Mouse (Mus musculus): Measurements from ENCODE around the gene Tmem131l.
"Not testable (repeated sequence)": the region's sequence is repeated elsewhere in the genome, so short reads cannot be mapped to it uniquely, and the experiment has no call there.

The Tmem131l gene

GRCm38 (mm10) chr3:83905161-83905560, 134.8 kb downstream of the Tmem131l start:
- DNase-seq (ENCODE audit: low read depth): no peak

GRCm38 (mm10) chr3:83904176-83904958, 135.6 kb downstream of the Tmem131l start:
- DNase-seq (ENCODE audit: low read depth): no peak

GRCm38 (mm10) chr3:83902943-83903342, 137.0 kb downstream of the Tmem131l start:
- DNase-seq (ENCODE audit: low read depth): no peak

DNA sequence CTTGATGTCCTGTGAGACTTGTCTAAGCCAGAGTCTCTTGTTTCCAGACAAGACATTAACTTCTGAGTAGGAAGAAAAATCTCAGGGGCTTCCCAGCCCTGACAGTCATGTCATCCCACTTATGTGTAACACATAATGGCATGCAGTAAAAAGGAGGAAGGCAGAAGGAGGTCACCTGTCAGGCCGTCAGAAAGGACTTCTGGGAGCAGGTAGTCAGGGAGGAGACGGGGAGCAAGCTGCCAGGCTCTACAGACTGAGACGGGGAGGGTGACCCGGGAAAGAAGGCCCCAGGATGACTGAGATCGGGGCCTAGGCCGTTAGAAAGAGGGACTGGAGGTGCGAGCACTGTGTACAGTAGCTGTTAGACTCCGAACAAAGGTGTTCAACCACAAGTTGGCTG, 137.5 kb downstream of the Tmem131l start:
- DNase-seq (ENCODE audit: low read depth): no peak

DNA sequence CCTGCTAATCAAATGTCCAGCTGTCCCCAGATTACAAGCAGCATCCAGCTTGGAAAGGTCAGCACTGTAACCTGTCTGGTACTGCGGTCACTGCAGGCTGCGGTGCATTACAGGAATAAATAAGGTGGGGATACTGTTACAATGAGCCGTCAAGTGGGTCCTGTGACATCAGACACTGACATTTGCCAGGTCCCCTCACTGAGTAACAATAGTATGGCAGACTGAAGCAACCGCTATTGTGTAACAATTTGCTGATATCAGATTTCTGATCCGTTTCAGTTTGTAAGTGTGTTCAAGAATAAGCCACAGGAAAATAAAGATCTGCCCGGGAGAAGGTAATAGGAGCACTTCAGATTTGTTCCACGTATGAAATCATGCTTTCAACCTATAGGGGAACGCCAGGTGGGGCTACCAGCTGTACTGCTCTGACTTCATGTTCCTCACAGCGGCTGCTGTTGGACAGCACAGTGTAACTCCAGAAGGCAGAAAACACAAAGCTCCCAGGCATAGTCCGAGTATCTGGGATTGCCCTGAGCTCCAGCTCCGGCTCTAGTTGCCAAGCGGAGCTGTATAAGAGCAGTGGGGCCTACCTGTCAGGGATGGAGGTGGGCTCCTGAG, 139.1 kb downstream of the Tmem131l start:
- peak; percentile 44 for DNase-seq (ENCODE audit: low read depth)

- DNase-seq (ENCODE audit: low read depth): peak; percentile 40
Measured at GRCm38 (mm10) chr3:83899556-83899955, 140.4 kb downstream of the Tmem131l start.

GRCm38 (mm10) chr3:83898246-83898645, 141.7 kb downstream of the Tmem131l start:
- DNase-seq (ENCODE audit: low read depth): no peak

DNA sequence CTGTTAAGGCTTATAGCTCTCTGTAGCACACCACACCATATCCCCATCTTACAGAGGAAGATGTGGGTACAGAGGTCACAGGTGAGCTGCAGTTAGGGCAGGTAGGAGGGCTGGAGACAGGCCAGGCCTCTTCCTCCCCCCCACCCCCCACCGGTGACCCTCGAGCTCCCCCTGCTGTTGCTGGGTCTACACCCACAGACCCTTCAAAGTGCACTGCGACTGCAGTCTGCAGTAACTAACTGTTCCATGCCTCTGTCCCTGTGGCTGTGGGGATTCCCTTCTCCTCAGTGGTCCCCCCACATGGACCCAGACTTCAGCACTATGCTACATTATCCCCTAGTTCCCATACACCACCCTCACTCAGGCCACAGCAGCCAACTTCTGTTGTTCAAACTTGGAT, 144.2 kb downstream of the Tmem131l start:
- DNase-seq (ENCODE audit: low read depth): no peak

DNA sequence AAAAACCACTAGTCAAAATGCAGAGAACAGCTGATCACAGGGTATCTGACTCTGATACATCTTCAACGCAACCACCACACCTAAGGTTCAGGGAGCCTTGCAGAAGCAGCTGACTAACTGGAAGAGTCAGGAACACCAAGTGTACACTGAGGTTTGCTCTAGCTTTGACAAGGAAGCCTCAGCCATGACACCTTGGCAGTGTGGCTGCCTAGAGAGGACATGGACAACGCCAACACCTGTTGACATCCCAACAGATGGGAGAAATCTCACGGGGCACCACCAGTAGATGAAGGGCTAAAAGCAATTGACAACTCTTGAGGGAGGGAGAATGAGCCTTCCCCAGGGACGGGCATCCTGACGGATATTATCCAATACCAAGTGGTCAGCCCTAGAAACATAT, 144.9 kb downstream of the Tmem131l start:
- DNase-seq (ENCODE audit: low read depth): no peak

GRCm38 (mm10) chr3:83885163-83885562, 154.8 kb downstream of the Tmem131l start:
- peak; percentile 74 for DNase-seq (ENCODE audit: low read depth)

DNA sequence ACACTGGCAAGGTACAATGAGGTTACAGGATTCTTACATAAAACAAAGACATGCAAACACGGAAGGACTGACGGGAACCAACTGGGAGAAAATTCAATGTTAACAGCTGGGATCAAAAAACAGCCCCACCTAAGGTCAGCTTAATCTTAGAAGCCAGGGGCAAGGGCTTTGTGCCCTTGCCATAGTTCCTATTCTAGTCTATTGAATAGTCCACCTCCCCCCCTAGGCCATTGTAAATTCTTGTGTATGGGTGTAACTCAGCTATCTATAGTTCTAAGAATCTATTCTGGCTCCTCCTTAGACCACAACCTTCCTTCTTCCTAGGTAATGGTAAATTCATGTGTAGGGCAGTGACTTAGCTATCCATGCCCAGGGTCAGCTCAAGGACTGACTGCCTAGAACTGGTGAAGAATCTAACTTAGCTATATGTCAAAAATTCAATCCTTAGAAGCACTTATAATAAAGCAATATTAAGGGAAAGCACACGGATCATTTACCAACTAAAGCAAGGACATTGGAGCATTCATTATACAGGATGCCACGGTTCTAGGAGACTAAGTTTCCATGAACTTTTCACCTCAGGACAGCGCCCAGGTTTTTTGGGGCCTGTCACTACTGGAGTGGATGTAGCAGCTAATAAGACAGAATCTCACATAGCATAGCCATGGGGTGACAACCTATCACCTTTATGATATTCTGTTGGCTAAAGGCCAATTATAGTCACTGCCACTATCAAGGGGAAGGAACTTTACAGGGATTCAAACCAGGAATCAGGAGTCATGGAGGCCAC, 160.5 kb downstream of the Tmem131l start:
- not testable (repeated sequence) for DNase-seq (ENCODE audit: low read depth)

DNA sequence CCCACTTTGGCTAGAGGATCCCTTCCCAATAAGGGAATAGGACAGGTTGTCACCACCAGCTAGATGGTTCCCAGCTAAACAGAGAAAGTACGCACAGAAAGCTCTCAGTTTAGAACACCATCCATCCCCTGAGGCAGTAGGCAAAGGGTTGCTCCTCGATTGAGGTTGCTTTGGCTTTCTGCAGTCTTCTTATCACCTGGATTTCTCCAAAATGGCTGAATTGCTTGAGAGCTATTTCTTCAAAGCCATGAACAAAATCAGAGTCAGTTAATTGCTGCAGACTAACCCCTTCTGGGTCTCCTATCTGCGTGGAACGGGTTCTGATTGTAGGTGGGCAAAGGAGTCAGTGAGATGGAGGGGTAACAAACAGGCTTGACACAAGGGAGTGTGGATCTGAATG, 161.2 kb downstream of the Tmem131l start:
- no peak for DNase-seq (ENCODE audit: low read depth)

GRCm38 (mm10) chr3:83876299-83876698, 163.7 kb downstream of the Tmem131l start:
- DNase-seq (ENCODE audit: low read depth): no peak

DNA sequence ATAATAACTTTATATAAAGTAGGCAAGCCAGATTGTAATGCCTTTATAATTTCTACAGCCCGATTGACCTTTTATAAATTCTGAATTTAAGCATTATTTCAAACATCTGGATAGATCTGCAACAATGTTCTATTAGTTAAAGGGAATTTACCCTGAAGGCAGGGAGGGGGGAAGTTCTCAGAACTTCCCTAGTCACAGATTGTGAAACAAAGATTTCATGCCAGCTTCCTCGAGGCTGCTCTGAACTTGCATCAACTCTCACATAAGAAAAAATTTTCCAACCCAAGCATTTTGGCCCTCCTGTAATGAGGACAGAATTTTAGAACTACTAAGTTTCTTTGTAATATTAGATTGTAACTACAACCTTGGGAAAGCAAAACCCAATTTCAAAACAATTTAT, 164.9 kb downstream of the Tmem131l start:
- peak; percentile 18 for DNase-seq (ENCODE audit: low read depth)

DNA sequence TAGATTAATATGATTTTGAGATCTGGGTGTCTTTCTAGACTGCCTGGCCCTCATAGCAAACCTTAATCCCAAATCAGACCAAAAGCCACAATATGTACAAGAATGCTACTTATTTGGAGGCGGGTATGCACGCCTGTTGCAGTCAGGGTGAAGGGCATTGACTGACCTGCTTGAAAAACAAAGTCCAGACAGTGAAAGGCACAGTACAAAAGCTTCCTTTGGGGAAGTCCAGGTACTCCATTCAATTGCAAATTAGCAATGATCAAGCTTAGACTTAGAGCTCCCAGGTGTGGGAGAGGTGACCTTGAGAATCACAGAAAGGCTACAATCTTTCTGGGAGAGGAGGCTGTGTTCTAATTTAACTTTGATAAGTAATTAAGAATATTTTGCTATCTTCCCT, 167.1 kb downstream of the Tmem131l start:
- DNase-seq (ENCODE audit: low read depth): not testable (repeated sequence)

DNA sequence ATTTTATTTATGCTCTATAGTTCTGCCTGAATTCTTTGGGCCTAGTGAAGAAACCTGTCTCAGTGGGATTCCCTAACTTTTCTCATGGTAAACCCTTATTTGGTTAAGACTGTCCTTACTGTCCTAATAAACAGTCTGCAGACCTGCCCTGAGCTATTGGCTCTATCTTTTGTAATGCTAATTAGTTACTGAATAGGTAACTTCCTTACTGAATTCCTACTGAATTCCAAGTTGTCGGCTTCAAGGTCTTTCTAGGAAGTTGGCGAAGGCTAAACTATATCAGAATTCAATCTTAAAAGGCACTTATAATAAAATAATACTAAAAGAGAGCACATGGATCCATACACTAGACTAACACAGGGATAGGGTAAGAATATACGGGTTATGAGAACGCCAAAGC, 168.0 kb downstream of the Tmem131l start:
- not testable (repeated sequence) for DNase-seq (ENCODE audit: low read depth)

DNA sequence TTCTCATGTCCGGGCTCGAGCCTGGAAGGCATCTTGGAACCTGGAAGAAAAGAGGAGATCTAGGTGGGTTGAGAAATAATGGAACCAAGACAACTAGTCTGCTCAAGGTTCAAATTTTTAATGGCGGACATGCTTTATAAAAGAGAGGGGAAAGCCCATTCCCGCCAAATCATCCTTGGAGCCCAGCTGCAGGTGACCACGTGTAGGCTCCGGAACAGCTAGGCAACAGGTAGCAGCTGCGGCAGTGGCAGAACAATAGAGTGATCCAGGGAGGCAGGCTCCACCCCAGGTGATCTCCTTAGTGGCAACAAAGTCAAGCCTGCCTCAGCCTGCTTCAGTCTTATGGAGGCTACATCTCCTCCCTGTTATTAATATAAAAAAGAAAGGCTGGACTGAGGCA, 168.4 kb downstream of the Tmem131l start:
- not testable (repeated sequence) for DNase-seq (ENCODE audit: low read depth)

- DNase-seq (ENCODE audit: low read depth): no peak
Measured at GRCm38 (mm10) chr3:83869776-83870175, 170.2 kb downstream of the Tmem131l start.

- not testable (repeated sequence) for DNase-seq (ENCODE audit: low read depth)
Measured at GRCm38 (mm10) chr3:83867026-83867425, 172.9 kb downstream of the Tmem131l start.

DNA sequence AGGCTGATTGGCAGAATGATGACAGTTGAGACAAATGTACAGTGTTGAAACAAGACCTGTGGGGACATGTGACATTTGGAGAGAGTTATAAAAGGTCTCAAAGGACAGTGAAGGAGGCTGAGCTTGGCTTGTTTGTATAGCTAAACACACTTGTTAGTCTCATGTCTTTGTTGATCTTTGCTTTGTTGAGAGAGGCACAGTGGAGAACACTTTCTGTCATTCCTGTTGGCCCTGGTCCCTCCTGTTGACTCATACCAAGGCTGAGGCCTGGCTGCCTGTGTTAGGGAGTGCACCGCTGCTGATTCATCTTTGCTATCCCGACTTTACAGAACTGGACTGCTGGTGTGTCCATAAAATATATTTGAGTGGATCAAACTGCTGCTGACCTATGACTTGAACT, 174.8 kb downstream of the Tmem131l start:
- DNase-seq (ENCODE audit: low read depth): no peak

DNA sequence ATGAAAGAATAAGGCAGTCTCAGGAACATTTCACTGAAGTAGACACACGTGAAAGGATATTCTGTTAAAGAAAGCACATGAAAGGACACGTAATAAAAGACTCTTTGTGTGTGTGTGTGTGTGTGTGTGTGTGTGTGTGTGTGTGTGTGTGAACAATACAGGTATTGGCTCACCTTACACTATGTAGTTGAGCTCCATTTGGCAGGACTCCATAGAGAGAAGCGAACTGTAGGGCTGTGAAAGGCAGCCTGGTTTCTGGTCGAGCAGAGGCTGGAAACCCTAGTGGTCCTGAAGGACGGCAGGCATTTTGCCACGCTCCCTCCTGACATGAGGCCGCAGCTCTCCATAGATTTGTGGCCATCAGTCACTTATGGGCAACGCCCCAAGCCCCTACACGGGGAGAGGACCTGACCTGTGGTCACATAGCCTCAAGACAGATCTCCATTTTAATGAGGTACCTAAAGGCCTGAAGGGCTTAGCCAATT, 175.9 kb downstream of the Tmem131l start:
- no peak for DNase-seq (ENCODE audit: low read depth)

DNA sequence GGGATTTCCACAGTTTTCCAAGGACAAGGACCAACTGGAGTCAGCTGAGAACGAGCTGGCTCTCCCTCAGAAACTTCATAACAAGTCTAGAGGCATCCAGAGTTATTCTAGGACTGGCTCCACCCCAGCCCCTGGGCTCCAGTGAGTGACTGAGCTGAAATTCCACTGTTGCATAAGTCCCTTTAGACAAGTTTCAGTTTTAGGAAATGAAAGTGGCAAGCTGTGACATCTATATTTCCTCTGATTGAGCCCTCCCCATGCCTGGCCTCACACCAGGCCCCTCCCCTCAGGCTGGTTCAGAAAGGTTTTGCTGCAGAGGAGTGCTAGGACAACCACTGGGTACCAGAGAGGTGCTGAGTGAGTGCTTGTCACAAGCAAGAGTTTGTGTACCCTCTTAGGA, 177.0 kb downstream of the Tmem131l start:
- peak; percentile 77 for DNase-seq (ENCODE audit: low read depth)

DNA sequence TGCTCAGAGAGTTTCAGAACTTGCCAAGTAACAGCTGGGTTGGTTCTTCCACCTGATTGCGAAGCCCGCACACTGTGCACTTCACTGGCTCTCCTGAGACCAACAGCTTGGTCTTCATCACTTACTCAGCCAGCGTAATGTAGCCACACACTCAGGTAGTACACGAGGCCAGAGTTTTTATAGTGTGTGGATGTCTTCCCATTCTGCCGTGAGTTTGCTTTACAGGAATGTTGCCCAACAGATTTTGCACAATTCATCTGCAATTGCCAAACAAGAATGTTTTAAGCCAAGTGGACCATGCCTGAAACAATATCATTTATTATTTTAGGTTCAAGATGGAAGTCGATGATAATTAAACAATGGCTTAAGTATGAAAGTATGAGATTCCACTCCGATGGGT, 180.4 kb downstream of the Tmem131l start:
- no peak for DNase-seq (ENCODE audit: low read depth)
